Mouse (Mus musculus) heart, postnatal 0 days (tissue): ENCODE results near the gene Enox1.

Experiments
- CTCF ChIP-seq: IDR thresholded peaks from 2 replicates; pipeline ENCODE4 v1.5.1; 2016; ENCODE audit warnings: antibody characterized with exemption, control low read depth, low read depth
- EP300 ChIP-seq: IDR thresholded peaks from 2 replicates; pipeline ENCODE4 v1.6.1; 2016; ENCODE audit warnings: antibody characterized with exemption, low read depth

- no peak for TF ChIP-seq CTCF
- TF ChIP-seq EP300: no peak
Observed at GRCm38 (mm10) chr14:77548963-77549362, 392.4 kb downstream of the Enox1 start.
